Mouse (Mus musculus) testis, postnatal 10 days (tissue): ENCODE results near the gene Olfr535.
"Not testable (repeated sequence)": the region's sequence is repeated elsewhere in the genome, so short reads cannot be mapped to it uniquely, and the experiment has no call there.

Source experiments
- DNase-seq: peaks from one replicate; pipeline ENCODE4 v3.0.0; 2021; ENCODE audit warnings: low spot score

Olfr535 gene

GRCm38 (mm10) chr7:140483916-140484315 is at the start of gene Olfr535:
TSS of gene Olfr535 (plus strand) at chr7:140484216.
- DNase-seq = no peak

GRCm38 (mm10) chr7:140443141-140443540 is 40.9 kb upstream of the Olfr535 start:
- no peak for DNase-seq

DNA sequence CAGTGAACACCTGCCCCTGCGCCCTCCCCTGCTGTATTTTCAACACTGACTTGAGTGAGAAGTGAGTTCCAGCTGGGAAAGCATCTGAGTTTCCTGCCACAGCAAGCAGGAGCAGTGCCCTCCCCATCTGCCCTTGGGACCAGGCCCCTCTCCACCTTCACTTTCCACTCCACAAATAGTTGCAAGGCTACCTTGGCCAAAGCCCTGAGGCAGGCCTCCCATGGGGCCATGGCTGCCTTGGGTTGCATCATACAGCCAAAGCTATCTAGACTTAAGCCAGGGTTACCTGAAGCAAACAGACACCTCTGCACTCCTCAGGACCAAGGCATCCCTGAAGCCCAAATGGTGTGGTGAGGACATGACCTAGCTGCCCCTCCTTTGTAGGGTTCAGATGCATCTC is 20.9 kb upstream of the Olfr535 start, which contains the start of gene Olfr533:
Olfr533 (plus strand) TSS at position 301 of the 400 bp plus-strand sequence.
- DNase-seq = not testable (repeated sequence)

DNA sequence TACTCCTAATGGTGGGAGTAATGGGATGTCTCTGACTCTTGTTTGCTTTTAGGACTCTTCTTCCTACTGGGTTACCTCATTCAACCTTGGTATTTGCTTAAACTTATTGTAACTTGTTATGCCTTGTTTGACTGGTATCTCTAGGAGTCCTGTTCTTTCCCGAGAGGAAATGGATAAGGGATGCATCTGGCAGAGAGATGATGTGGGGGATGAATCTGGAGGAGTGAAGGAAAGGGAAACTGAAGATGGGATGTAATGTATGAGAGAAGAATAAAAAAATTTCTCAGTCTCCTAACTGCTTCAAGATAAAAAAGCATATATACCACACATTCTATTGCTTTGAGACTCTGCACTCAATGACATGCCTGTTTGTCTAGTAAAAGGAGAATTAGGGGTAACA is 6.1 kb upstream of the Olfr535 start:
- DNase-seq = no peak

- DNase-seq = no peak
These were observed 5.3 kb upstream of the Olfr535 start for GRCm38 (mm10) chr7:140478733-140479132.

DNA sequence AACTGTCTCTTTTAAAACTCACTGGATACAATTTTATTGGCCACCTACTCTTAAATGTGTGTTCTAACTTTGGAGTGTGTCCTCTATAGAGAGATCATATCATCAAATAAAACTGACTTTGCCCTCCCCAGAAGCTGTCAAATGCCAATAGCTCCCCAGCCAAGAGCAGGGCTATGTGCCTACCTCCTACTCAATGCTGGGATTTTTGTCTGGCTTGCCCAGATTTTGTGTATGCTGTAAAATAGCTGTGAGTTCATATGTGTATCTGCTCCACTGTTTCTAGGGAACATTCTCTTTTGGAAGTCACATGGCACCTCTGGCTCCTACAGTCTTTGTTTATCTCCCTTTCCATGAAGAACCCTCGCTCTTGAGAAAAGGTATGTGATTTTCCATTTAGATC is 5.0 kb downstream of the Olfr535 start:
- DNase-seq = no peak

DNA sequence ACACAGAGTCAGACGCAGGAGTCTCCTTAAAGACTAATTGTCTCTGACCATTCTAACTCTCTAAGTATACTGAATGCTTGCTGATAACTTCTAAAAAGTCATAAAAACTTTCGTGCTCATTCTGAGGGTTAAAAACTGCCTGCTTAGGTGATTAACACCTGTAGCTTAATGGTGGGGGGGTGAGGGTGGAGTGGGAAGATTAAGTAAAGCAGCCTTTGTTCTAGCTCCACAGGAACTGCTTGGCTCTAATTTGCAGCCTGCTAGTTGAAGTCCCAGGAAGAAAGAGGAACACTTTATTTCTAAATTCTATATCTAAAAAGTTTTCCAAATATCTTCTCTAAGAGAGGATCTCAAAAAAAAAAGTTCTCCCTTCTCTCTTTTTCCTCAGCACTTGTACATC is 10.2 kb downstream of the Olfr535 start:
- DNase-seq = no peak

GRCm38 (mm10) chr7:140494702-140495101 is 10.7 kb downstream of the Olfr535 start:
- no peak for DNase-seq

DNA sequence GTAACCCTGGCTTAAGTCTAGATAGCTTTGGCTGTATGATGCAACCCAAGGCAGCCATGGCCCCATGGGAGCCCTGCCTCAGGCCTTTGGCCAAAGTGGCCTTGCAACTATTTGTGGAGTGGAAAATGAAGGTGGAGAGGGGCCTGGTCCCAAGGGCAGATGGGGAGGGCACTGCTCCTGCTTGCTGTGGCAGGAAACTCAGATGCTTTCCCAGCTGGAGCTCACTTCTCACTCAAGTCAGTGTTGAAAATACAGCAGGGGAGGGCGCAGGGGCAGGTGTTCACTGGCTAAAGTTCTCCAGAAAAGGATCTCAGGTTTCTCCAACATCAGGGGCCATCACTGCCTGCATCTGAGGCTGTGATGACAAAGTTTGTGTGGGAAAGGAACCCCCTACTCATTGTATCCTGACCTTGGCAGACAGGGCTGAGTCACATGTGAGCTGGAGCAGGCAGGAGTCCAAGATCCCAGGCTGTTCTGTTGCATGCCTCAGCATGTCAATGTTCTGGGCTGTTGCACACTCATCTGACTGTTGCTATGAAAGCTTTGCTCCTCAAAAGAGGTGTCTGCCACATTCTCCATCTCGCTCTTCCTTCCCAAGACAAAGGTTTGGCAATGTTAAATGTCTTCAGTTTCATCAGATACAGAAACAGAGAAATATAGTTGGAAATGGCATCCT is 23.5 kb downstream of the Olfr535 start, which contains the start of gene Olfr536:
Olfr536 (minus strand) TSS at position 51 of the 676 bp plus-strand sequence.
- DNase-seq = not testable (repeated sequence)

GRCm38 (mm10) chr7:140539746-140540145 is 55.7 kb downstream of the Olfr535 start:
- no peak for DNase-seq
